In genomic region chr10:125264938-125265337, GRCm38 (mm10) we compare ENCODE assay signal across 7 mouse cellular contexts.
DNase-seq lines count a peak whose midpoint lies in the region; ATAC-seq and TF ChIP-seq lines count a peak whose summit lies in the region.

No protein-coding gene starts in this region.

- in situ Hi-C loops in ES-E14 (cut with MboI; ENCODE audit: low sequenced_read_pairs in 2 of 2, unreplicated experiment in 2 of 2): no loop called here

- TF ChIP-seq CTCF in heart, postnatal 0 days (IDR thresholded peaks at IDR 0.05; ENCODE audit: low read depth): peak; percentile 83

- 62% methylated on average over 4 of the region's 4 CpGs for WGBS in embryonic facial prominence, embryonic 10.5 days
- 59% methylated on average over 4 of the region's 4 CpGs for WGBS in heart, postnatal 0 days
- WGBS in lung, embryonic 16.5 days: 54% methylated on average over 4 of the region's 4 CpGs

- no peak overlapping the region for H3K27ac ChIP-seq in ES-E14 (ENCODE audit: insufficient read depth, low read depth, low read length, poor library complexity, severe bottlenecking)
- H3K27ac ChIP-seq in embryonic facial prominence, embryonic 10.5 days (replicated peaks): no peak overlapping the region
- H3K27ac ChIP-seq in heart, postnatal 0 days (ENCODE audit: low read depth): no peak overlapping the region
- 0 out of 2 replicates have a peak overlapping the region, but pooled peaks have one; percentile 12 for H3K27ac ChIP-seq in lung, embryonic 16.5 days (ENCODE audit: low read length)

- H3K9me3 ChIP-seq in ES-E14 (ENCODE audit: control insufficient read depth, insufficient read depth, low read depth, low read length): no peaks in the 10 kb centered on the region
- H3K9me3 ChIP-seq in embryonic facial prominence, embryonic 10.5 days: no peaks in the 10 kb centered on the region
- no peaks in the 10 kb centered on the region for H3K9me3 ChIP-seq in heart, postnatal 0 days (replicated peaks; ENCODE audit: control insufficient read depth, low read length)
- H3K9me3 ChIP-seq in lung, embryonic 16.5 days (ENCODE audit: control insufficient read depth, low read length): no peaks in the 10 kb centered on the region

- peak; percentile 78 for ATAC-seq in heart, postnatal 0 days (ENCODE audit: insufficient read depth, low read depth)
- ATAC-seq in lung, embryonic 16.5 days (ENCODE audit: low read depth): peak; percentile 85

- TF ChIP-seq EP300 in heart, postnatal 0 days (IDR thresholded peaks at IDR 0.05; ENCODE audit: low read depth): no peak

- H3K4me1 ChIP-seq in ES-E14 (ENCODE audit: control insufficient read depth in 2 of 2, insufficient read depth in 2 of 2, low read length in 2 of 2, poor library complexity in 1 of 2): no peaks in the 10 kb centered on the region
- no peaks in the 10 kb centered on the region for H3K4me1 ChIP-seq in embryonic facial prominence, embryonic 10.5 days
- H3K4me1 ChIP-seq in heart, postnatal 0 days (ENCODE audit: control insufficient read depth, insufficient read depth): 0 out of 2 replicates have a peak, but pooled peaks cover 13% of the 10 kb centered on the region
- H3K4me1 ChIP-seq in lung, embryonic 16.5 days (replicated peaks; ENCODE audit: control insufficient read depth, insufficient read depth, low read length): peaks cover 7% of the 10 kb centered on the region; the same call in 1 of the 2 replicates

- H3K27me3 ChIP-seq in embryonic facial prominence, embryonic 10.5 days (replicated peaks; ENCODE audit: low read depth, poor library complexity, severe bottlenecking): no peaks in the 10 kb centered on the region
- H3K27me3 ChIP-seq in heart, postnatal 0 days (ENCODE audit: control insufficient read depth, insufficient read depth, low read length): no peaks in the 10 kb centered on the region
- no peaks in the 10 kb centered on the region for H3K27me3 ChIP-seq in lung, embryonic 16.5 days (ENCODE audit: control insufficient read depth, insufficient read depth, low read depth, low read length)

- DNase-seq in ES-E14 (ENCODE audit: low read depth, low spot score): peak; percentile 21
- peak; percentile 62 for DNase-seq in adrenal gland, postnatal 10 days
- DNase-seq in embryonic facial prominence, embryonic 10.5 days (ENCODE audit: low spot score): peak; percentile 64
- peak; percentile 33 for DNase-seq in heart, postnatal 0 days (ENCODE audit: low spot score)
- peak; percentile 22 to 79 for DNase-seq in layer of hippocampus, adult 18-20 months (ENCODE audit: low spot score in 2 of 2)
- DNase-seq in right cerebral cortex, postnatal 4 days: peak; percentile 15

- no peak overlapping the region for H3K4me3 ChIP-seq in ES-E14 (ENCODE audit: insufficient read depth in 1 of 2, low read depth in 1 of 2, low read length in 2 of 2, poor library complexity in 1 of 2, severe bottlenecking in 1 of 2)
- no peak overlapping the region for H3K4me3 ChIP-seq in embryonic facial prominence, embryonic 10.5 days
- H3K4me3 ChIP-seq in heart, postnatal 0 days (ENCODE audit: low read depth, low read length): no peak overlapping the region
- no peak overlapping the region for H3K4me3 ChIP-seq in lung, embryonic 16.5 days (ENCODE audit: low read length)

- H3K4me2 ChIP-seq in heart, postnatal 0 days (ENCODE audit: low read depth, low read length): no peak overlapping the region
- no peak overlapping the region for H3K4me2 ChIP-seq in lung, embryonic 16.5 days (ENCODE audit: low read depth, low read length)

- H3K36me3 ChIP-seq in ES-E14 (ENCODE audit: control insufficient read depth, insufficient read depth, low read length, poor library complexity, severe bottlenecking): no peaks in the 10 kb centered on the region
- no peaks in the 10 kb centered on the region for H3K36me3 ChIP-seq in embryonic facial prominence, embryonic 10.5 days (replicated peaks)
- no peaks in the 10 kb centered on the region for H3K36me3 ChIP-seq in heart, postnatal 0 days (replicated peaks; ENCODE audit: control insufficient read depth, insufficient read depth, low read length)
- no peaks in the 10 kb centered on the region for H3K36me3 ChIP-seq in lung, embryonic 16.5 days (ENCODE audit: control insufficient read depth, insufficient read depth, low read length)

- no peak overlapping the region for H3K9ac ChIP-seq in ES-E14 (ENCODE audit: insufficient read depth, low read depth, low read length, poor library complexity, severe bottlenecking)
- H3K9ac ChIP-seq in heart, postnatal 0 days (replicated peaks; ENCODE audit: low read depth, low read length): no peak overlapping the region
- no peak overlapping the region for H3K9ac ChIP-seq in lung, embryonic 16.5 days (ENCODE audit: low read length)

TF ChIP-seq in ES-E14, 5 proteins besides CTCF, POLR2A, EP300 and RAD21:
- TF ChIP-seq ZC3H11A (IDR thresholded peaks at IDR 0.05; ENCODE audit: borderline replicate concordance, low read depth, low read length) (peak; percentile 60; the same call in 1 of the 2 replicates), CHD2 (IDR thresholded peaks at IDR 0.05; ENCODE audit: low read depth, low read length) (no peak)
